Mouse (Mus musculus): ENCODE data around the gene Snx33.

DNA sequence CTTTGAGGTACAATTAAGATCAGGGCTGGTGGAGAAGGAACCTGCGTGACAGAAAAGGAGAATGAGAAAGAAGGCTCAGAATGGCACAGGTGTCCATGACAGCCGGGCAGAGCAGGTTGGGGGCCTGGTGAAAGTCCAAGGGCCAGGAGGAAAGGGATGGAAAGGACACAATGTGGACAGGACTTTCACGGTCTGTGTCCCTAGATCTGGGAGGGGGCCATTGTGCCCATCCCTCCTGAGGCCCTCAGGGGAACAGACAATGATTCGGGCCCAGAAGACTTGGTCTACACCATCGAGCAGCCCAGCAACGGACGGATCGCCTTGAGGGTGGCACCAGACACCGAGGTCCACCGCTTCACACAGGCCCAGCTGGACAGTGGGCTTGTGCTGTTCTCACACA, 36.1 kb downstream of the Snx33 start:
- TF ChIP-seq EP300 (IDR thresholded peaks at IDR 0.05; ENCODE audit: low read depth), result no peak
- no peak for TF ChIP-seq CTCF (IDR thresholded peaks at IDR 0.05; ENCODE audit: low read depth)
